Mouse (Mus musculus): ENCODE data around the gene Btg1-ps1.
A peak's percentile ranks its signal among the peaks of the same experiment; 100 is the strongest.
"Not testable (repeated sequence)": the region's sequence is repeated elsewhere in the genome, so short reads cannot be mapped to it uniquely, and the experiment has no call there.

Gene Btg1-ps1

GRCm38 (mm10) chrX:38018597-38018996, at the start of gene Btg1-ps1:
Btg1-ps1 (minus strand) TSS chrX:38018815.
- not testable (repeated sequence) for DNase-seq (ENCODE audit: low spot score)

DNA sequence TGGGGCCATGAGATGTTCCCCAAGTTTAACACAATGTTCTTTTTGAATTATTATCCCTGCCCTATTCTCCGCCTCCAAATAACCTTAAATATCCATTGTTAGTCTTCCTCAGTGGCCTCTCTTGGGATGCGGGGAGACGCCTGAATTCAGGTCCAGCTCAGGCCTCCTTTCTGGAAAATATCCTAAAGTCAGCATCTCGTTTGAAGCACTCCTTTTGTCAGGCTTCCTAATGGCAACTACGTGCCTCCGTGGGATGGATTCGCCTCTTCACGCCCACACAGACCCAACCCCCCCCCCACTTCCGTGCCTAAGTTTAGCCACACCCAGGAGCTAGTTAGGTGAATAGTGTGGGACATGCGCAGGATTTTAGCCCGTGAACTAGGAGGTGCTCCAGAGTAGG, 47.6 kb upstream of the Btg1-ps1 start, which contains the start of gene Rhox10:
Rhox10 (plus strand) TSS at position 301 of the 400 bp plus-strand sequence.
- DNase-seq (ENCODE audit: low spot score), result no peak

DNA sequence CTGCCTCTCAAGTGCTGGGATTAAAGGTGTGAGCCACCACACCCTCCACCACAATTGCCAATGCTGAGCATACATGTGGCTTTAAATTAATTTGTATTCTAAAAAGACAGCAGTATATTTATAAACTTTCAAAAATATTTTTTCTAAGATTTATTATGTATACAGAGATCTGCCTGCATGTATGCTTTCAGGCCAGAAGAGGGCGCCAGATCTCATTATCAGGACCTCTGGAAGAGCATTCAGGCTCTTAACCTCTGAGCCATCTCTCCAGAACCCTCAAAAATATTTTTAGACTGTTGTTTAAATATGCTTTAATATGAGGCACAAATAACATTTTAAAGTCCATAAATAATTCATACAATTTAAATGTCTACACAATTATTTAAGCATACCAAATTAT, 42.9 kb upstream of the Btg1-ps1 start:
- peak; percentile 34 for DNase-seq (ENCODE audit: low spot score)

GRCm38 (mm10) chrX:38043014-38043413, 24.4 kb upstream of the Btg1-ps1 start, which contains the start of gene Btg1-ps2:
Btg1-ps2 (minus strand) TSS chrX:38043114.
- not testable (repeated sequence) for DNase-seq (ENCODE audit: low spot score)

DNA sequence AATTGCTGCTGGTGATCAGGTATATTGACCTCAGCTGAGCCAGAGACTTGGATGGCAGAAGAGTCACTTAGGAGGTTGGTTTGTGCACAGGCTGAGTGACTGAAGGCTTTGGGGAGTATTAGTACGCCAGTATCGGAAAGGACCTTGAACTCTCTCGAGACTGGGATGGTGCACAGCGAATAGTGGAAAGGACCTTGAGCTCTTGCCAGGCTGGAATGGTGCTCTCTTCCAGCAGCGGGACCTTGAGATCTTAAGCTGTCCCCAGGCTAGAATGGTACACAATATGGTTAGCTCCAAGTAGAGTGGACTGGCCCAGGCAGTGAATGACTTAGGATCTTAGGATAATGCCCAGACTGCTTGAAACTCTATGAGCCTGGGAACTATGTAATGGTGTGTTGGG, 21.1 kb upstream of the Btg1-ps1 start:
- no peak for DNase-seq (ENCODE audit: low spot score)

- DNase-seq (ENCODE audit: low spot score), result no peak
Measured at GRCm38 (mm10) chrX:38033841-38034240, 15.2 kb upstream of the Btg1-ps1 start.

DNA sequence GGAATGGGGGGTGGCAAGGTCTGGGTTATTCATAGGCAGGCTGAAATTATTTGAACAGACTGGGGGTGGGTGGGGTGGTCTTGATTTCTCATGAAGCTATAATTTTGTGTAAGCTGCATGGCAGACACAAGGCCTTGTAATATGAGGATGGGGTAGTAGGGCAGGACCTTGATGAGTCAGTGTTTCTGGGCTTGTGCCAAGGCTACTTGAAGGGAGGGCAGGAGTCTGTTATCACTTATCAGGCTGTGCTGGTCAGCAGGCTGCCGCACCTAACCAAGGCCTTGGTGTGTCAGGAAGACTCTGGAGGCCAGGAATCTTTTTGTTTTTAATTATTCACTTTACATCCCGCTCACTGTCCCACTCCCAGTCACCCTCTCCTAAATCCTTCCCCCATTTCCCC, 9.9 kb downstream of the Btg1-ps1 start:
- DNase-seq (ENCODE audit: low spot score), result no peak

Measured in embryo, embryonic 10.5 days (tissue).